Mouse (Mus musculus) layer of hippocampus, postnatal 10 days (tissue): ENCODE measurements around the gene Gm10309. TPM values are rescaled to one million over a fixed set of nuclear protein-coding genes. Genes with fewer than 3 reads are reported as not detected.

Experiments
- DNase-seq, 2 experiments: peaks; one replicate each; pipeline ENCODE4 v3.0.0; 2021; ENCODE audit warnings: low spot score in 2 of 2
- long read RNA-seq: library from polyadenylated mRNA; stranded (forward); transcript quantifications from one replicate; pipeline ENCODE4 v2.0.0, GENCODE M21; 2023
- total RNA-seq, 2 experiments: library from RNA; stranded (reverse); gene quantifications; 2 replicates each; pipeline ENCODE4 v1.2.3; 2021

Gm10309 gene
- total RNA-seq, result not detected
- long read RNA-seq, result 0 reads

DNA sequence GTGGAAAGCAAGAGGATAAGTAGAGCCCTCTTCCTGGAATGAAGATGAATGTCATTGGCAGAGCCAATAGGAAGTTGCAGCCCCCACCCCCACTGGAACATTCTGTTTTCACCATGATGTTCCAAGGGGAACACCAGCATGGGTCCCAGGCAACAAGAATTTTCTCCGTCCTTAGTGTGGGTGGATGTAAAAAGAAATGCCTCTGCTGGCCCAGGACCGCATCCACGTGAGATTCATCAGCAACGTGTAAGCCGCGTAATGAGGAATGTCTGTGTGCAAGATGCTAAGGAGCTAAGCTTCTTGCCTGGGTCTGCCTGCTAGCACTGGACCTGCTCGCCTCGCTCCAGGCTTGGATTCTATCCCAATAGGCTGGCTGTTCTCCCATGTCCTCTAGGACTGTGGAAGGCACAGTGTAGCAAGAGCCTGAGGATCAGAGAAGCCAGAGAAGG, at the start of gene Gm10309:
Gene Gm10309, minus strand, starts transcription at position 50 of the 449 bp plus-strand sequence.
- peak; percentile 60 to 68 for DNase-seq

GRCm38 (mm10) chr17:86551995-86552394, 47.0 kb upstream of the Gm10309 start:
- DNase-seq, result no peak

DNA sequence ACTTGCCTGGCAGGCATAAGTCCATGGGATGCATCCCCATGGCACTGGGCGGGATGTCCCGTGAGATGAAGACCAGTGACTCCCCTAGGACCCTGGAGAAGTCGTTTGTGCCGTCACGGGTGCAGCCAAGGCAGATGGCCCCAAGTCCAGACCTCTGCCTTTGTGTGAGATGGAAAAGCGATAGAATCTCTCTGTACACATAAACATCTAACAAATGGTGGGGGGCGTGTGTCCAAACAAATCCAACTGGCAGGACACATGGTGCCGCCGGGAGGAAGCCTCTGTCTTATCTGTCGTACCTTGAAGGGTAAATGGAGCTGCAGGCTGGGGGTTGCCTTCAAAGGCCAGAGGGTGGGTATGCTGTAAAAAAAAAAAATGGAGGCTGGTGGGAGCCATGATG, 46.5 kb upstream of the Gm10309 start:
- DNase-seq, result no peak

DNA sequence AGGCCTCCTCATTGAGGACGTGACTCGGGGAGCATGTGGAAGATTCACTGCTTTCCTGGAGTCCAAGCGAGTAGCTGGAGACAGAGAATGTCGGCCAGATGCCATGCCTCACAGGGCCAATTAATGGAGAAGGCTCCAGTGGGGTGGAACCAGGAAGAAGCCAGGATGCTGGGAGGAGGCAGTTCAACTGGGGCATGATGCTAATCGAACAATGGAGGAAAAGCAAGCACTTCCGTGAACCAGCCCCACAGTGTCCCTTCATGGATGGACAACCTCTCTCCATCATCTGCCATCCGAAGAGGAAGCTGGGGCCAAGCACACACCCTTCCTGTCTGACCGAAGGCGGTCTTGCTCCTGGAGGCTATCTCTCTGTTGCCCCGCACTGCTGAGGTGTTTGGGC, 44.1 kb upstream of the Gm10309 start:
- DNase-seq, result no peak

DNA sequence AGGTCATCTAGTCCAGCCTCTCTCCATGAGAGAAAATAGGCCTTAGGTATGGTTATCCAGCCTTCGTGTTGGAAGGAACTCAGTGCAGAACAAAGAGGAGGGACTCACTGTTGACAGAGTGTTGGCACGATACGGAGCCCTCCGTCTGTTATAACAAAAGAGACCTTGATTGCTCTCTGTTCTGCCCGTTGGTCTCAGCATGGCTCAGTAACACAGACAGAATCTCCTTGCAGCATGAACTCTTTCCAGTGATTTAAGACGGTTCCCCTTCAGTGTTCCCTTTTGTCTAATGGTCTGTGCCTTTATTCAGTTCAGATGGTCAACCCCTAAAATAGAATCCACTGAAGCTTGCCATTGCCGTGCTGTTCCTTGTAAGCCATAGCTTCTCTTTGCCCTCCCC, 41.5 kb upstream of the Gm10309 start:
- no peak for DNase-seq

DNA sequence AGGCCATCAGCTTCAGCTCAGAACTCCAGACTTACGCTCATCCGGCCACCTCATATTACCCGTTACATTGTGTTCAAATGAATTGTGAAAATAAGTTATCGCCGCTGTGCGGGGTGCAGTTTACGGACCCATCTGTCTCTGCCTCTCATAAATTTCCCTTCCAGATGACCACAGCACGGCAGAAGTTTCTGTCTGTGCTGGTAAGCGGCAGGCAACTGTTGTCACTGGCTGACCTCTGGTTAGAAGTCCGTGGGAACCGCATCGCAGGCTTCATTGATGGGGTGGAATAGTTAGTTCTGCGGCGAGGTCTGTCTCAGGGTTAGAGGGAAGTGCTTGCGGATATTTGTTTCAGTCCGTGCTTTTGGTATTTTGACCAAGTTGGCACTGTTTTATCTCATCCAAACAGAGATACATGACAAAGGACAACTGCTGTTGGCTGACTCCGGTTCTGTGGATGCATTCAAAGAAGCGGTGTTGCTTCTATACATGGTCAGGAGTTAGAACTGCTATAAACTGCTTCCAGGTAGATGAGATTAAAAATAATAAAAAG, 34.9 kb upstream of the Gm10309 start:
- DNase-seq, result no peak

- DNase-seq, result peak; percentile 80 to 87
Observed at GRCm38 (mm10) chr17:86535827-86536656, 31.0 kb upstream of the Gm10309 start.

DNA sequence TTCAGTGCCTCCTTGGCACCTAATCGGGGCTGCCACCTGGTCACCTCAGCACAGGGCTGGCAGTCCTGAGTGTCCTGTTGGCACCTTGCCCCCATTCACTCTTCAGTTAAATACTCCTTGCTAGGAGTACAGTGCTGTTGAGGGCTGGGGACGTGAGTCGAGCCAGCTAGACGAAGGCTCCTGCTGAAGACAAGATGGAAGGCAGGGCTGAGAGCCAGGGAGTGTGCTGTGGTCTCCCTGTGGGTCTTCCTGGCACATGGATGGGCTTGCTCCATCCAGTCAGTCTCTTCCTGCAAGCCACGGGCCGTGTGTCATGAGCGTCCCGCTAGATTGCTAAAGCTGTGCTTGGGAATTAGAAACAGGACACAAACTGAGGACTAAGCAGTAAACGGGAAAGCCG, 30.1 kb upstream of the Gm10309 start:
- peak in 1 of 2 experiments; percentile 25 for DNase-seq

DNA sequence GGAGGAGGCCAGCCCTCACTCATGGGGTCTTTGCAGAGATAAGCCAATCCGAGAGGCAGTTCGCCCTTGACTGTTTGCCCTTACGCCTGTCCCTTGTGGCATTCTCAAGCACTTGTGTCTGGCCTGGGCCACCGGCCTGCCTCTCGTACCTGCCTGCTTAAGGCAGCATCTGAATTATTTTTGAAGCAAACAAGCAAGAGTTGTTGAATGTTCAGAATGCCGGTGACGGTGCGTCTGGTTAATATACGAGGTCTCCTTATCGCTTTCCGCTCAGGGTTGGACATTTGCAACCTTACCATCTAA, 28.5 kb upstream of the Gm10309 start:
- DNase-seq, result no peak

- DNase-seq, result no peak
Observed at GRCm38 (mm10) chr17:86532783-86533548, 27.9 kb upstream of the Gm10309 start.

- DNase-seq, result no peak
Observed at GRCm38 (mm10) chr17:86531231-86531630, 26.2 kb upstream of the Gm10309 start.

- DNase-seq, result no peak
Observed at GRCm38 (mm10) chr17:86529411-86529810, 24.4 kb upstream of the Gm10309 start.

DNA sequence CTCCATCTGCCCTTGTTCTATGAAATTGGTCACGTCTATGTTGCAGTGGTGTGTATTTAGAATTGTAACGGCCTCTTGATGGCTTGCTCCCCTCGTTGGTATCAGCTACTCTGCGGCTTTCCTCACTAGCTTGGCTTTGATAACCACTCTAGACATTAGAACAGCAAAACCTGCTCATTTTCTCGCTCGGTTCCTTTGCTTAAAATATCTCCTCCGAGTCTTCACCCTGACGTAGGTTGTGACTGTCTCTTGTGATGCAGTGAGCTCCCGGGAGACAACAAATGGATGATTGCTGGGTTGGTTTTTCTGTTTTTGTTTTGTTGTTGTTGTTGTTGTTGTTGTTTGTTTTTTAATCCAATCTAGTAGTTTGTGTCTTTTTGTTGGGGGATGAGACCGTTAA, 24.0 kb upstream of the Gm10309 start:
- no peak for DNase-seq

DNA sequence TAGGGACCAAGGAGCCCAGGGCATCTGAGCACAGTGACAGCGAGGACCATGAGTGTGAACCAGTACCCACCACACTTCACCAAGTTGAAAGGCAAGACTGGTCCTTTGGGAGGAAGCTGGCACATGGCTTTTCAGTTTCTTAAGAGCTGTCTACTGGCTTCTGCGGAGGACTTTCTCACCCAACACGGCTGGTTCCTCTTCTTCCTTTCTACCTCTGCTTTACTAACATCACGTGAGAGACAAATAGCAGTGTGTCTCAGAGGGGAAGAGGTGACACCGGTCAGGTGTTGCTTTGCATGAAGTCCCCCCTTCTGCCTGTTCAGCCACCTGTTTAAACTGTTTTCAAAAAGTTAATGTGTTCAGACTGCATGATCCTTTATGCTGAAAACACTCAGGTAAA, 22.3 kb upstream of the Gm10309 start:
- no peak for DNase-seq

- DNase-seq, result no peak
Observed at GRCm38 (mm10) chr17:86526016-86526415, 21.0 kb upstream of the Gm10309 start.

DNA sequence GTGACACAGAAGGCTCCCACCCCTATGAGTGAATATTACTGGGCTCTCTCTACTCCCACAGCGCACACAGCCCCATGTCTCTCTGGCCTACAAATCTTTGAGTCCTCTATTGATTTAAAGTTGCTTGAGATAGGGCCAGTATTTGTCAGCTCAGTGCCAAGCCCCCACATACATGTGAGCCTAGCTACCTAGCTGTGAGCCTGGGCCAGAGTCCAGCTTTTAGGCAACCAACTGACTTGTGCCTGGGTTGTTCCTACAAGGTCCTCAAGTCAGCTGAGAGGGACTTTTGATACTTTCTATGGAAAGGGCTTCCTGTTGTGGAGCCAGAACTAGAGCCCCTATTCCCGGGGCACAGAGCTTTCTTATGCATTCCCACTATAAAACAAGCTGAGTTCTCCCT, 20.0 kb upstream of the Gm10309 start:
- no peak for DNase-seq

- DNase-seq, result no peak
Observed at GRCm38 (mm10) chr17:86523843-86524242, 18.8 kb upstream of the Gm10309 start.

DNA sequence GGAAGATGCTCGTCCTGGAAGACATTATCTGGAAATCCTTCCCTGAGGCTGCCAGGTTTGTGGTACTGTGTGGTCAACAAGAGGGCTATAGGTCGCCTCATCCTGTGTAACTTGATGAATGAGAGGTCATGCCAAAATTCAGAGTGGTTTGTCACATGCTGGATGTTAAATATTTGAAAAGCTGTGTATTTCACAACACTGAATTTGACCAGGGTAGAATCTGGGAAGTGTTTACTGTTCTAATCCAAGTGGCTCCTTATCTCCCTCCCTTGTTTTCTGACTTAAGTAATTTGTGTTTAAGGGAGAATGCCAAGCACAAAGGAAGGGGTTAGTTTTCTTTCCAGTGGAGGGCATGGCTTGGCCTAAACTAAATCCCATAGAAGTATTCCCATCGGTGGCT, 18.3 kb upstream of the Gm10309 start:
- no peak for DNase-seq

DNA sequence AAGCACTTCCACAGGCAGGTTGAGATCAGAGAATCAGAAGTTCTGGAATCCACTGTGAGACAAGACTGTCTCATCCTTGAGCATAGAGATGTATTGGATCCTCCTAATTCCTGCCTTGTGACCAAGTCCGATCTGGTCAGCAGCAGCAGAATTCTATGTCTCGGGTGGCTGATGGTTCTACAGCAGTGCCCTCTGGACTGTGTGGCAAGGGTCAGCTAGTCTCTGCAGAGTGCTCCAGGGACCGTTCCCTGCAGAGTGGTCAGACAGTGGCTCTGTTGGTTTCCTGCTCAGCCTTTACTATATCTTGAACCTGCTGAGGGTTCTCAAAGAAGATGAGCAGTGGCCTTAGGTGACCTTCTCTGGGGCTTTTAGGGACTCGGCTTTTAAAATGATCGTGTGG, 17.6 kb upstream of the Gm10309 start:
- no peak for DNase-seq

DNA sequence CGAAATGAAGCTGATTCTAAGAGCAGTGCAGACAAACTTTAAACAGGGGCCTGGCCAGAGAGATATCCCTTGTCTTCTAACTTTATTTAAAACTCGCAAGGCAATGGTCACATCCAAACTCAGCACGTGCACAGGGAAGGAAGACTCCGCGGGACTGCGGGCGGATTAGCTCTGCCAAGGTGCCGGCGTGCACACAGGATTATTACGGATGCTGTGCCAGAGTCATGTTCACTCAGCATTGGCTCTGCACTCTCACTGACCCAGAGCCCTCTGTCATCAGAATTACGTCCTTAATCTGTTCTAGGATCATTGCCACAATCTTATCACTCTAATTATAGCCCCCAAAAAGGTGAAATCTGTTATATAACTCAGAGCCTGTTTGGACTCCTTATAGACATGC, 16.2 kb upstream of the Gm10309 start:
- no peak for DNase-seq

- DNase-seq, result no peak
Observed at GRCm38 (mm10) chr17:86518604-86519003, 13.6 kb upstream of the Gm10309 start.

- no peak for DNase-seq
Observed at GRCm38 (mm10) chr17:86516630-86517029, 11.6 kb upstream of the Gm10309 start.
